ENCODE assay signal across 9 mouse cellular contexts in the genomic region with DNA sequence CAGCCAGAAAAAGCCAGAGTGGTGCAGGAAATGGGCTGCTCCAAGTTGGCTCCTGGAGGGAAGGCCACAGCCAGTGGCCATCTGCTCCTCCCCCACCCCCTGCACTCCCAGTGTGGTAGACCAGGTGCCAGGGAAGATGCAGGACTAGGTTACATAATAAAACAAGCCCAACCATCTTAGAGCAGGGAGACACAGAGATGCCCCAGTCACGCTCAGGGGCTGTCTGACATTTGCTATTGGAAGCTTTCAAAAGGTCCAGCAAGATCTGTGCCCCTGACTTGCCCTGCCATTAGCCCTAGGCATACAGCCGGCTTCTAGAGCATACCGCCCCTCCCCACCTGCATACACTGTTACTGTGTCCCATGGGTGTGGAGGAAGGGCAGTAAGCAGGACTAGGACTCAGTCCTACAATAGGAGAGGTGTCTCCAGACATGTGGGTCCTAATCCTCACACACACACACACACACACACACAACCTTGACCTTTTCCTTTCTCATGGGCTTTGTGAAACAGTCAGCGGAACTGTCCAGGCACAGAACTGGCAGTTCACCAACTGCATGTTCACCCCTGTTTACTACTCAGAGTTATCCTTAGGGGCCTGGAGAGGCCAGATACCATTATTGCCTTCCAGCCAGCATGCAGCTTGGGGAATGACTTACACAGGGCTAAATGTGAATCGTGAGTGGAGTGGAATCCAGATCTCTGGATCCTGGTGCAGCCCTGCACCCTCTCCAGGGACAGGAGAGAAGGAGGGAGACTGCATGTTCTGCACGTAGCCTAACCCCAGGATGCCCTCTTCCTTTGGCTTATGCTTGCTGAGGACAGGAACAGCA. TPM values are rescaled to one million over a fixed set of nuclear protein-coding genes. Genes with fewer than 3 reads are reported as not detected.
DNase-seq lines count a peak whose midpoint lies in the region; ATAC-seq lines count a peak whose summit lies in the region.
"Had no signal": no experiment of that assay in that cellular context is flagged by ENCODE, and none has a peak within 500 bp of the region (broad histone marks: within the 10 kb centered on the region; RNA-seq: fewer than 3 reads in every experiment).

No protein-coding gene starts in this region.

- peak; percentile 32 for DNase-seq in ovary, postnatal 36 days (ENCODE audit: low spot score)
- DNase-seq in ovary, adult 18-20 months (ENCODE audit: low spot score): no peak
- DNase-seq in gastrocnemius, adult 18-20 months (ENCODE audit: low spot score): peak; percentile 85
- no peak for DNase-seq in hindbrain, embryonic 14.5 days (ENCODE audit: low spot score)
- DNase-seq in liver, embryonic 13.5 days: no peak
- DNase-seq in Muller cell, postnatal 12 days (ENCODE audit: inconsistent ontology term): no peak
- no peak for DNase-seq in urinary bladder, postnatal 4 days (ENCODE audit: low spot score in 2 of 2)

- H3K4me2 ChIP-seq in hindbrain, embryonic 14.5 days (replicated peaks): no peak overlapping the region
- H3K4me2 ChIP-seq in liver, embryonic 13.5 days: no peak overlapping the region
- no peak overlapping the region for H3K4me2 ChIP-seq in stomach, embryonic 16.5 days (ENCODE audit: low read depth, low read length)

- H3K9me3 ChIP-seq in hindbrain, embryonic 14.5 days (ENCODE audit: control insufficient read depth, low read length): no peaks in the 10 kb centered on the region
- H3K9me3 ChIP-seq in liver, embryonic 13.5 days (replicated peaks): no peaks in the 10 kb centered on the region
- no peaks in the 10 kb centered on the region for H3K9me3 ChIP-seq in stomach, embryonic 16.5 days (replicated peaks; ENCODE audit: control insufficient read depth, low read length)
- H3K9me3 ChIP-seq: G1E had no signal

- no peaks in the 10 kb centered on the region for H3K36me3 ChIP-seq in hindbrain, embryonic 14.5 days (replicated peaks; ENCODE audit: control insufficient read depth, insufficient read depth)
- no peaks in the 10 kb centered on the region for H3K36me3 ChIP-seq in liver, embryonic 13.5 days
- no peaks in the 10 kb centered on the region for H3K36me3 ChIP-seq in stomach, embryonic 16.5 days (ENCODE audit: control insufficient read depth, insufficient read depth, low read length)
- H3K36me3 ChIP-seq: G1E had no signal

- H3K4me3 ChIP-seq in hindbrain, embryonic 14.5 days (replicated peaks; ENCODE audit: low read length): no peak overlapping the region
- no peak overlapping the region for H3K4me3 ChIP-seq in liver, embryonic 13.5 days (replicated peaks)
- no peak overlapping the region for H3K4me3 ChIP-seq in stomach, embryonic 16.5 days (replicated peaks; ENCODE audit: low read length)

- 0 out of 2 replicates have a peak, but pooled peaks have one; percentile 42 for ATAC-seq in hindbrain, embryonic 14.5 days (ENCODE audit: low FRiP score)
- no peak for ATAC-seq in liver, embryonic 13.5 days (ENCODE audit: low read depth)
- peak; percentile 50; the same call in 1 of the 2 replicates for ATAC-seq in stomach, embryonic 16.5 days (ENCODE audit: insufficient read depth, low FRiP score)

- H3K27ac ChIP-seq in hindbrain, embryonic 14.5 days: no peak overlapping the region
- peak overlapping the region; percentile 44 for H3K27ac ChIP-seq in liver, embryonic 13.5 days
- H3K27ac ChIP-seq in stomach, embryonic 16.5 days (ENCODE audit: low read length): peak overlapping the region; percentile 74

- peaks cover 6% of the 10 kb centered on the region; the same call in 1 of the 2 replicates for H3K4me1 ChIP-seq in hindbrain, embryonic 14.5 days (replicated peaks; ENCODE audit: control insufficient read depth, insufficient read depth, low read length)
- no peaks in the 10 kb centered on the region; the same call in 1 of the 2 replicates for H3K4me1 ChIP-seq in liver, embryonic 13.5 days (replicated peaks)
- peaks cover 21% of the 10 kb centered on the region for H3K4me1 ChIP-seq in stomach, embryonic 16.5 days (ENCODE audit: control insufficient read depth, insufficient read depth, low read length)

- H3K9ac ChIP-seq in hindbrain, embryonic 14.5 days: no peak overlapping the region
- no peak overlapping the region for H3K9ac ChIP-seq in liver, embryonic 13.5 days
- H3K9ac ChIP-seq in stomach, embryonic 16.5 days (ENCODE audit: low read length): no peak overlapping the region

- 61% methylated on average over 6 of the region's 6 CpGs for WGBS in hindbrain, embryonic 14.5 days
- WGBS in liver, embryonic 13.5 days (ENCODE audit: insufficient replicate concordance): 55% methylated on average over 6 of the region's 6 CpGs
- WGBS in stomach, embryonic 16.5 days: 52% methylated on average over 6 of the region's 6 CpGs

- no peaks in the 10 kb centered on the region for H3K27me3 ChIP-seq in hindbrain, embryonic 14.5 days (ENCODE audit: control insufficient read depth, insufficient read depth, low read length)
- H3K27me3 ChIP-seq in liver, embryonic 13.5 days: no peaks in the 10 kb centered on the region
- no peaks in the 10 kb centered on the region for H3K27me3 ChIP-seq in stomach, embryonic 16.5 days (ENCODE audit: control insufficient read depth, insufficient read depth, low read length)

RNA-seq across cellular contexts. Expression of a gene that starts 30.4 kb away (rescaled TPM):
- total RNA-seq in gastrocnemius, adult 18-20 months (2021): 10 to 100 TPM; 15.9 to 16.6 TPM
- 28.6 and 29.4 TPM in 2 replicates for polyA plus RNA-seq in hindbrain, embryonic 14.5 days (2014; fragmentation: Nextera tagmentation; extraction: Ambion mirVana)
- polyA plus RNA-seq in liver, embryonic 13.5 days (2015; fragmentation: Nextera tagmentation; extraction: Ambion mirVana): 2.6 and 3.0 TPM in 2 replicates
- polyA plus RNA-seq in stomach, embryonic 16.5 days (2015; fragmentation: Nextera tagmentation; extraction: Ambion mirVana): 15.6 and 16.2 TPM in 2 replicates
- polyA plus RNA-seq: G1E had no signal

Comparison
In these comparisons a context has a peak if more than half of its experiments do, and no peak if none do; other contexts are left out.
1. DNase-seq: peak in ovary, postnatal 36 days (single experiment) and gastrocnemius, adult 18-20 months (single experiment); none in ovary, adult 18-20 months (single experiment), hindbrain, embryonic 14.5 days (single experiment), liver, embryonic 13.5 days (single experiment), Muller cell, postnatal 12 days (single experiment) and urinary bladder, postnatal 4 days (0 of 2).